Mouse (Mus musculus): ENCODE results near the gene Pitpnm1.

- no peak for TF ChIP-seq CTCF (IDR thresholded peaks at IDR 0.05)
- no peak for TF ChIP-seq EP300 (IDR thresholded peaks at IDR 0.05)
These were observed 28.4 kb upstream of the Pitpnm1 start for GRCm38 (mm10) chr19:4071406-4071805.

All from lung, postnatal 0 days (tissue).